Mouse (Mus musculus): ENCODE measurements around the gene Mrpl1. TPM values are rescaled to one million over a fixed set of nuclear protein-coding genes. Genes with fewer than 3 reads are reported as not detected.

The Mrpl1 gene
- polyA plus RNA-seq, 1 experiment = 5.7 TPM

- H3K79me3 ChIP-seq (ENCODE audit: low read depth) = no peaks in the 10 kb centered on the region
- no peaks in the 10 kb centered on the region for H3K79me2 ChIP-seq (ENCODE audit: control insufficient read depth, insufficient read depth)
- H3K27me3 ChIP-seq (ENCODE audit: control insufficient read depth, insufficient read depth, insufficient read length) = no peaks in the 10 kb centered on the region
- no peak overlapping the region for H3ac ChIP-seq (ENCODE audit: control insufficient read depth, insufficient read length, low read depth)
- TF ChIP-seq MYOG (IDR thresholded peaks at IDR 0.05; ENCODE audit: control insufficient read depth, extremely low read depth, insufficient read length) (no peak), FOSL1 (IDR thresholded peaks at IDR 0.05; ENCODE audit: insufficient read depth, low read length, poor library complexity, severe bottlenecking) (no peak), MAX (IDR thresholded peaks at IDR 0.05) (no peak), CEBPB (IDR thresholded peaks at IDR 0.05; ENCODE audit: low read depth) (no peak), MYOD1 (IDR thresholded peaks at IDR 0.05; ENCODE audit: control insufficient read depth, insufficient read length, low read depth) (no peak), USF1 (IDR thresholded peaks at IDR 0.05; ENCODE audit: low read depth) (no peak), CTCF (IDR thresholded peaks at IDR 0.05; ENCODE audit: control insufficient read depth, insufficient read depth, insufficient read length) (no peak)
- H3K36me3 ChIP-seq (ENCODE audit: control insufficient read depth, insufficient read depth) = no peaks in the 10 kb centered on the region
- H3K4me3 ChIP-seq (ENCODE audit: insufficient read depth, poor library complexity, severe bottlenecking) = no peak overlapping the region
Measured at GRCm38 (mm10) chr5:96176121-96176520, 33.2 kb upstream of the Mrpl1 start.

GRCm38 (mm10) chr5:96176879-96177358 lies 32.4 kb upstream of the Mrpl1 start:
- Histone ChIP-seq H3K79me2 (ENCODE audit: control insufficient read depth, insufficient read depth) (no peaks in the 10 kb centered on the region), H3K4me3 (ENCODE audit: insufficient read depth, poor library complexity, severe bottlenecking) (no peak overlapping the region), H3ac (ENCODE audit: control insufficient read depth, insufficient read length, low read depth) (no peak overlapping the region), H3K79me3 (ENCODE audit: low read depth) (no peaks in the 10 kb centered on the region), H3K27me3 (ENCODE audit: control insufficient read depth, insufficient read depth, insufficient read length) (no peaks in the 10 kb centered on the region), H3K36me3 (ENCODE audit: control insufficient read depth, insufficient read depth) (no peaks in the 10 kb centered on the region)
- TF ChIP-seq MYOG (IDR thresholded peaks at IDR 0.05; ENCODE audit: control insufficient read depth, extremely low read depth, insufficient read length) = no peak
- no peak for TF ChIP-seq MAX (IDR thresholded peaks at IDR 0.05)
- no peak for TF ChIP-seq CTCF (IDR thresholded peaks at IDR 0.05; ENCODE audit: control insufficient read depth, insufficient read depth, insufficient read length)
- no peak for TF ChIP-seq USF1 (IDR thresholded peaks at IDR 0.05; ENCODE audit: low read depth)
- TF ChIP-seq CEBPB (IDR thresholded peaks at IDR 0.05; ENCODE audit: low read depth) = no peak
- no peak for TF ChIP-seq MYOD1 (IDR thresholded peaks at IDR 0.05; ENCODE audit: control insufficient read depth, insufficient read length, low read depth)
- TF ChIP-seq FOSL1 (IDR thresholded peaks at IDR 0.05; ENCODE audit: insufficient read depth, low read length, poor library complexity, severe bottlenecking) = no peak

GRCm38 (mm10) chr5:96183211-96183610 lies 26.1 kb upstream of the Mrpl1 start:
- H3K79me2 ChIP-seq (ENCODE audit: control insufficient read depth, insufficient read depth) = no peaks in the 10 kb centered on the region
- H3K27me3 ChIP-seq (ENCODE audit: control insufficient read depth, insufficient read depth, insufficient read length) = no peaks in the 10 kb centered on the region
- no peaks in the 10 kb centered on the region for H3K79me3 ChIP-seq (ENCODE audit: low read depth)
- TF ChIP-seq USF1 (IDR thresholded peaks at IDR 0.05; ENCODE audit: low read depth) (no peak), MYOG (IDR thresholded peaks at IDR 0.05; ENCODE audit: control insufficient read depth, extremely low read depth, insufficient read length) (no peak), MYOD1 (IDR thresholded peaks at IDR 0.05; ENCODE audit: control insufficient read depth, insufficient read length, low read depth) (no peak), MAX (IDR thresholded peaks at IDR 0.05) (no peak), CEBPB (IDR thresholded peaks at IDR 0.05; ENCODE audit: low read depth) (no peak), FOSL1 (IDR thresholded peaks at IDR 0.05; ENCODE audit: insufficient read depth, low read length, poor library complexity, severe bottlenecking) (no peak)
- H3K4me3 ChIP-seq (ENCODE audit: insufficient read depth, poor library complexity, severe bottlenecking) = no peak overlapping the region
- H3ac ChIP-seq (ENCODE audit: control insufficient read depth, insufficient read length, low read depth) = no peak overlapping the region
- H3K36me3 ChIP-seq (ENCODE audit: control insufficient read depth, insufficient read depth) = no peaks in the 10 kb centered on the region

GRCm38 (mm10) chr5:96183987-96184386 lies 25.3 kb upstream of the Mrpl1 start:
- TF ChIP-seq MYOG (IDR thresholded peaks at IDR 0.05; ENCODE audit: control insufficient read depth, extremely low read depth, insufficient read length) = no peak
- TF ChIP-seq CEBPB (IDR thresholded peaks at IDR 0.05; ENCODE audit: low read depth) = no peak
- no peak for TF ChIP-seq USF1 (IDR thresholded peaks at IDR 0.05; ENCODE audit: low read depth)
- no peak for TF ChIP-seq FOSL1 (IDR thresholded peaks at IDR 0.05; ENCODE audit: insufficient read depth, low read length, poor library complexity, severe bottlenecking)
- no peak for TF ChIP-seq MAX (IDR thresholded peaks at IDR 0.05)
- Histone ChIP-seq H3K79me2 (ENCODE audit: control insufficient read depth, insufficient read depth) (no peaks in the 10 kb centered on the region), H3ac (ENCODE audit: control insufficient read depth, insufficient read length, low read depth) (no peak overlapping the region), H3K36me3 (ENCODE audit: control insufficient read depth, insufficient read depth) (no peaks in the 10 kb centered on the region), H3K4me3 (ENCODE audit: insufficient read depth, poor library complexity, severe bottlenecking) (no peak overlapping the region), H3K27me3 (ENCODE audit: control insufficient read depth, insufficient read depth, insufficient read length) (no peaks in the 10 kb centered on the region), H3K79me3 (ENCODE audit: low read depth) (no peaks in the 10 kb centered on the region)

GRCm38 (mm10) chr5:96189761-96190160 lies 19.5 kb upstream of the Mrpl1 start:
- Histone ChIP-seq H3K79me2 (ENCODE audit: control insufficient read depth, insufficient read depth) (no peaks in the 10 kb centered on the region), H3K27me3 (ENCODE audit: control insufficient read depth, insufficient read depth, insufficient read length) (no peaks in the 10 kb centered on the region)

GRCm38 (mm10) chr5:96191251-96191650 lies 18.0 kb upstream of the Mrpl1 start:
- Histone ChIP-seq H3K4me3 (ENCODE audit: insufficient read depth, poor library complexity, severe bottlenecking) (no peak overlapping the region), H3K79me2 (ENCODE audit: control insufficient read depth, insufficient read depth) (no peaks in the 10 kb centered on the region), H3K79me3 (ENCODE audit: low read depth) (no peaks in the 10 kb centered on the region), H3K27me3 (ENCODE audit: control insufficient read depth, insufficient read depth, insufficient read length) (no peaks in the 10 kb centered on the region), H3ac (ENCODE audit: control insufficient read depth, insufficient read length, low read depth) (no peak overlapping the region), H3K36me3 (ENCODE audit: control insufficient read depth, insufficient read depth) (no peaks in the 10 kb centered on the region)
- TF ChIP-seq MYOG (IDR thresholded peaks at IDR 0.05; ENCODE audit: control insufficient read depth, extremely low read depth, insufficient read length) (no peak), MYOD1 (IDR thresholded peaks at IDR 0.05; ENCODE audit: control insufficient read depth, insufficient read length, low read depth) (no peak), MAX (IDR thresholded peaks at IDR 0.05) (no peak), USF1 (IDR thresholded peaks at IDR 0.05; ENCODE audit: low read depth) (no peak), FOSL1 (IDR thresholded peaks at IDR 0.05; ENCODE audit: insufficient read depth, low read length, poor library complexity, severe bottlenecking) (no peak), CTCF (IDR thresholded peaks at IDR 0.05; ENCODE audit: control insufficient read depth, insufficient read depth, insufficient read length) (no peak), CEBPB (IDR thresholded peaks at IDR 0.05; ENCODE audit: low read depth) (no peak)

More at GRCm38 (mm10) chr5:96189761-96190160, 19.5 kb upstream of the Mrpl1 start:
- H3K36me3 ChIP-seq (ENCODE audit: control insufficient read depth, insufficient read depth) = no peaks in the 10 kb centered on the region
- no peaks in the 10 kb centered on the region for H3K79me3 ChIP-seq (ENCODE audit: low read depth)
- no peak overlapping the region for H3ac ChIP-seq (ENCODE audit: control insufficient read depth, insufficient read length, low read depth)
- TF ChIP-seq CEBPB (IDR thresholded peaks at IDR 0.05; ENCODE audit: low read depth) (no peak), CTCF (IDR thresholded peaks at IDR 0.05; ENCODE audit: control insufficient read depth, insufficient read depth, insufficient read length) (no peak), FOSL1 (IDR thresholded peaks at IDR 0.05; ENCODE audit: insufficient read depth, low read length, poor library complexity, severe bottlenecking) (no peak), MAX (IDR thresholded peaks at IDR 0.05) (no peak), MYOD1 (IDR thresholded peaks at IDR 0.05; ENCODE audit: control insufficient read depth, insufficient read length, low read depth) (no peak), MYOG (IDR thresholded peaks at IDR 0.05; ENCODE audit: control insufficient read depth, extremely low read depth, insufficient read length) (no peak), USF1 (IDR thresholded peaks at IDR 0.05; ENCODE audit: low read depth) (no peak)
- no peak overlapping the region for H3K4me3 ChIP-seq (ENCODE audit: insufficient read depth, poor library complexity, severe bottlenecking)
